Mouse (Mus musculus): ENCODE results near the gene Rsad1.

Rsad1 gene

DNA sequence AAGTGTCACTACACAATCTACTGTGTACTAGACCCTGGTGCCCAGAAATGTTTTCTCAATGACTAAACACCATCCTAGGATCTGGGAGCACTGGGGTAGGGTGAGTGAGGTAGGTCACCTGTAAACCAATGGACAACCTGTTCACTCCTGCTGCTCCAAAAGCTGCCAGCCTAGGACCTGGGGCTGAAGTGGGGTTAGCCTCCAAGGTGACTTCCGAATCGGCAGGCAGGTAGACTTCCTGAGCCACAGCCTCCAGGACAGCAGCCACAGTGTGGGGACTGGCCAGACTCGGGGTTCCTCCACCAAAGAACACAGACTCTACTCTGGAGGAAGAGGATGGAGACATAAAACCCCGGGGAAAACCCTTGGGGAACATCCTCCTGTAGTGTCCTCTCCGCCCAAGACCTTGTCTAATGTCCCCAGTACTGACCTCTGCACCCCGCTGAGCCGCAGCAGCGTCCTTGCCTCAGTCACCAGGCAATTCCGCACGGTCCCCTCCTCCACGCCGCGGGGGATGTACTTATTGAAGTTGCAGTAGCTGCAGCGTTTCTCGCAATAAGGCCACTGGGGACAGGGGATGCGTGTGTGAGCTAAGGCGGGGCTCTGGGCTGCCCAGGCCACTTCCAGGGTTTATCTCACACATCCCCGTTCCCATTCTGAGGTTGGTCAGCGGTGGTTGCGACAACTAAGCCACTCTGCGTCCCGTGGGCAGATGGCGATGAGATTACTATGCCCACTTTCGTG, 842 bp downstream of the Rsad1 start:
- no peak for DNase-seq (ENCODE audit: low read depth, low spot score)

DNA sequence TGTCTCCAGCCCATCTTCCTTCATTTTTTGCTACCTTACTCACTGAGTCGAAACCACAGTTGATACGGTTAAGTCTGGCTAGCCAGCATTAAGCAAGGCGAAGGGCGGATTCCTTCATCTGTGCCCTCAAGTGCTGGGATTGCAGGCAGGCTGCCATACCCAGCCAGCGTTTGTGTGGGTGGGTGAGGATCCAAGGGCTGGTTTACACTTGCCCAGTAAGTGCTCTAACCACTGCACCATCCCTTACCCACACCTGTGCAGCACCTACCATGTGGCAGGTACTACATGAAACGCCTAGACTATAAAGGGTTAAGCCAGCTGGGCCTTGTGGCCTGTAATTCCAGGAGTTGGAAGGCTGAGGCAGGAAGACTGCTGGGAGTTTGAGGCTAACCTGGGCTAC, 1.8 kb downstream of the Rsad1 start:
- no peak for DNase-seq (ENCODE audit: low read depth, low spot score)

GRCm38 (mm10) chr11:94546381-94546780, 2.7 kb downstream of the Rsad1 start:
- no peak for DNase-seq (ENCODE audit: low read depth, low spot score)

DNA sequence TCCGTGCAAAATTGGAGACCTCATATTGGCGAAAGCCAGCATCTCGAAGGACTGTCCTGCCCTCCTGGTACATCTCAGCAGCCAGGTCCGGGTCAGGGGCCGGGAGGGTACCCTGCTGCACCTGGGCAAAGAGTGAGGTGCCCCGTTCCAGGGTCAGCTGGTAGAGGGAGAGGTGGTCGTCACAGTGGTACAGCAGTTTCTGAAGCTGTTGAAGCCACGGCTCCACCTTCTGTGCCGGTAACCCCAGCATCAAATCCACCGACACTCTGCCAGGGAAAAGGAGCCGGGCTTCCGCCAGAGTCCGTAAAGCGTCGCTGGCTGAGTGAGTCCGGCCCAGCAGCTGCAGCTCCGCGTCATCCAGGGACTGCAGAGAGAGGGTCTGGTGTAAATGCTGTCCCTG, 4.6 kb downstream of the Rsad1 start:
- DNase-seq (ENCODE audit: low read depth, low spot score): no peak

GRCm38 (mm10) chr11:94543932-94544331, 5.1 kb downstream of the Rsad1 start:
- DNase-seq (ENCODE audit: low read depth, low spot score): no peak

- no peak for DNase-seq (ENCODE audit: low read depth, low spot score)
Observed at GRCm38 (mm10) chr11:94543344-94543743, 5.7 kb downstream of the Rsad1 start.

DNA sequence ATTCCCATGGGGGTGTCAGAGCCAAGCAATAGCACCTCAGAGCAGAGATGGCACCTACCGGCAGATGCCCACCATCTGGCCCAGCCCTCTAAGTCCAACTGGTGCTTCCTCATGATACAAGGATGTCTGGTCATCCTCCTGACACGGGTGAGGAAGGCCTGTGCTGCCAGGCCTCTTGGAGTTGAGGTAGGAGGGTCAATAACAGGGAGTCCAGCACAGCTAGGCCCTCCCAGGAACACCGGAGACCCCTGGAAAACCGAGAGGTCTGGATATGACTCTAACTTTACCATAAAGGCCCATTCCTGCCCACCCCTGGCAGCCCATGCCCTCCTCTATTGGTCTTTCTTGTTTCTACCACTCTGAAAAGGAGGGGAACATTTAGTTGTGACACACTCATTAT, 6.7 kb downstream of the Rsad1 start:
- DNase-seq (ENCODE audit: low read depth, low spot score): no peak

GRCm38 (mm10) chr11:94539761-94540160, 9.3 kb downstream of the Rsad1 start:
- no peak for DNase-seq (ENCODE audit: low read depth, low spot score)

DNA sequence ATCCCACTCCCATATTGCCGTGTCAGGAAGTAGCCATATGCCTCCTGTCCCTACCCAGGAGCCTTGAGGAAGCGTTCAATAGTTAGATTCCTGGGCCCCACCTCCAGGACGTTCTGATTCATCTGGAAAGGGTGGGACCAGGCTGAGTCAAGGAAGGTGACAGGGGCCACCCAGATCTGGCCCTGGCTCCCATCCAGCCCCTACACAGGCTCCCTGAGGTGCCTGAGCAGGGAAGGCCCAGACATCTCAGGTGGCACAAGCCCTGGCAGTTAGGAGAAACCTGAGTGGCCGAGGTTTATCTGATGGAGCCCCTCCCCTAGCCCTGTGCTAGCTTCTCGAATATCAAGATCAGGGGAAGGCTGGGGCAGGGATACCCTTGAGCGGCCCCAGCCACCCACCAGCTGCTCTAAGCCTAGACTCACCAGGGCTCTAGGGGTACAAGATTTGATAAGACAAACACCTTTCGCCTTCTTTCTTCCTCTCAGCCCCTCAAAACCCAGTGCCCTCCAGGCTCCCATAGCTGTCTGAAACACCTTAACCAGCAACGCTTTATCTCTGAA, 10.2 kb downstream of the Rsad1 start:
- no peak for DNase-seq (ENCODE audit: low read depth, low spot score)

GRCm38 (mm10) chr11:94533171-94533570, 15.9 kb downstream of the Rsad1 start:
- DNase-seq (ENCODE audit: low read depth, low spot score): no peak

DNA sequence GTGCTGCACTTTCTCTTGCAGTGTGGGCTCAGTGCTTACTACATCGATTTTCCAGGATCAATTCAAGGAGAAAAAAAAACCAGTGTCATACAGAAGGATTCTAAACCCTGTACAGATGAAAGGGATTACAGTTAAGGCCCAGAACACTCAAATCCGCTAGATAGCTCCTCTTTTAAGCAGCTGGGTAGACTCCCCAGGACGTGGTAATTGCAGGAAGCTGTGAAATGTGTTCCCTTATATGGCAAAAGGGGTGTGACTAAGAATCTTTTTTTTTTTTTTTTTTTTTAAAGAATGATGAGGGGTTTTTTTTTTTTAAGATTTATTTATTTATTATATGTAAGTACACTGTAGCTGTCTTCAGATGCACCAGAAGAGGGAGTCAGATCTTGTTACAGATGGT, 20.2 kb downstream of the Rsad1 start:
- DNase-seq (ENCODE audit: low read depth, low spot score): no peak

- DNase-seq (ENCODE audit: low read depth, low spot score): no peak
Observed at GRCm38 (mm10) chr11:94526171-94526879, 22.7 kb downstream of the Rsad1 start.

GRCm38 (mm10) chr11:94521219-94521843, 27.7 kb downstream of the Rsad1 start, which contains the start of gene Mycbpap:
TSS of gene Mycbpap (minus strand) at chr11:94521742.
- no peak for DNase-seq (ENCODE audit: low read depth, low spot score)

DNA sequence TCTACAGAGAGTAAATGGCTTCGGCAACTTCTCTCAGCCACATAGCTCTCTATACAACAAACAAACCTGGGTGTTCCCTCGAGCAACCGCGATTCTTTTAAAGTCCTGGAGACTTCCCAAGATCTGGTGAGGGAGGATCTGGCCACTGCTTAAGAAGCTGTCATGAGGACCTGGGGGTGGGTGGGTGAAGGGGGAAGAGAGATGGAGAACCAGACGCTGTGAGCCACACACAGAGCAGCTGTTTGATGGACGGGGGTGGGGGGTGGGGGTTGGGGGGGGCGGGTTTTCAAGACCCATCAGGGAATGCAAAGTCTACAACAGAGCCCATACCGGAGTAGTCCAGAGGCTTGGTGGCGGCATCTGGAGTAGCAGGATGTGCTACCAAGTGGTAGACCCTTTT, 35.6 kb downstream of the Rsad1 start:
- no peak for DNase-seq (ENCODE audit: low read depth, low spot score)

DNA sequence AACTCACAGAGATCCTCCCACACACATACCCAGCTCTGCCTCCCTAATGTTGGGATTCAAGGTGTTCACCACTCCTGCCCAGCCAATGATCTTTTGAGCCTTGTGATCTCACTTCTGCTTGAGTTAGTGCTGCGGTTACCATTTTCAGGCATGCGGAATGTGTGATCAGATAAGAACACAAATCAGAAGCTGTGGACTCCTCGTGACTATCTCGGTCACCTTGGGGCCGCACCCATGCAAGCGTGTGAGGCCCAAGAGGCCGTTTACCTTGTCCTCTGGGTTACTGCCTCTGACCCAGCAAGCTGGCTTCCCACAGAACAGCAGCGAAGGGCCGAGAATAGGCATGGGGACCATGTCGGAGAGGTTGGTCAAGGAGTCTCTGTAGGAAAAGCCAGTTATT, 40.1 kb downstream of the Rsad1 start:
- DNase-seq (ENCODE audit: low read depth, low spot score): no peak

GRCm38 (mm10) chr11:94501482-94501881, 47.6 kb downstream of the Rsad1 start:
- no peak for DNase-seq (ENCODE audit: low read depth, low spot score)

- DNase-seq (ENCODE audit: low read depth, low spot score): no peak
Observed at GRCm38 (mm10) chr11:94500362-94500761, 48.7 kb downstream of the Rsad1 start.

DNA sequence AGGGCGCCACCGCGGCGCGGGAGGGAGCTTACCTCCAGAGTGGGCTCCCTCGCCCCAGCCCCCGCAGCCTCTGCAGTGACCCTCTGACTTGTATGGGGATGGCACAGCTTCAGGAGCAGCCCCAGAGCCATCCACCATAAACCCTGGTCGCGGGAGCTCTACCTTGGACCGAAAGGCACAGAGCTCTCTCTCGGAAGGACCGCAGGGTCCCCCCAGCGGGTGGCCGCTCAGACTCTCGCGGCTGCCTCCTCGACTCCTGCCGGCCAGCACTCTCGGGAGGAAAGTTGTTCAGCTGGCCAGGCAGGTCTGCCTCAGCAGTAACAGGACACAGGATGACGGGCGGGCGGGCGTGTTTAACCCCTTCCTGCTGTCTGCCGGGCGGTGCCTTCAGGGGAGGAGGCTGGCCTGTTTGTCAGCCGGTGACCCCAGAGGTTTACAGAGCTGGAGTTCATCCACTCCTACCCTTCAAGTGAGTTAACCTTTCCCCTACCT, 49.3 kb downstream of the Rsad1 start, which contains the start of gene Epn3:
Gene Epn3, minus strand, starts transcription at position 314 of the 492 bp plus-strand sequence.
- DNase-seq (ENCODE audit: low read depth, low spot score): no peak

- DNase-seq (ENCODE audit: low read depth, low spot score): no peak
Observed at GRCm38 (mm10) chr11:94499035-94499434, 50.0 kb downstream of the Rsad1 start.

DNA sequence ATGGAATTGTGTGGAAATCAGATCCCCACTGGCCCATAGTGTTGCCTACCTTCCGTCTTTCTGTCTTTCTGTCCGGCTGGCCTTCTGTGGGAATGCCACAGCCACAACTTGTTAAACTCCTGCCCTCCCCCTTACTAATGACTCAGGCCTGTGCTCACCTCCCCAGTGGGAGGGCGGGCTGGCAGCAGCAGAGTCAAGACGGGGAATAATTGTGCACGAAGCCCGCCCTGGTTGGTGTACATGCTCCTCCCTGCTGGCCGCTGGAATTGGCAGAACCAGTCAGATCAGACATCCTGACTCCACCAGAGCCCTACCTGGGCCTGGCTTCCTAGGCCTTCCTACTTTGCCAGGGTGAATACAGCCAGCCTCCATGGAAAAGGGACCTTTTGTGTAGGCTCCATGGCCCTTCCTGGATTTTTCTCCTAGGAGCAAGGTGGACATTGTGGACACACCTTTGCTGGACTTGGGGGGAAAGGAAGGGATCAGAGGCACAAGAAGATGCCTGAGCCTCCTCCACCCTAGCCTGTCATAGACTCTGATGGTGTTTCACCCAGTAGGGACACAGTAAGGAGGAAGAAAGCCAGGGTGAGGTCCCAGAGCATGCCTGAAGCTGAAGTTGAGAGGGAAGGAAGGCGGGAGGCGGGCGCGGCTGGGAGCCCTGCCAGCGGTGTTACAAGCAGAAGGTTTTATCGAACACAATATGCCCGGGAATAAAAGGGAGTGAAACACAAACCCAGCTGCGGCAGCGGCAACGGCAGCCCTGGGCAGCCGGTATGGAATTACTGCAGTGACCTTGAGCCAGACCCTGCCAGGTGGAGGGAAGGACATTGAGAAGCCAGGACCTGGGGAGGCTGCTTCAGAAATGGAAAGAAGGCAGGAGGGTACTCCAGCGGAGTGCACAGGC, 50.7 kb downstream of the Rsad1 start:
- no peak for DNase-seq (ENCODE audit: low read depth, low spot score)

DNA sequence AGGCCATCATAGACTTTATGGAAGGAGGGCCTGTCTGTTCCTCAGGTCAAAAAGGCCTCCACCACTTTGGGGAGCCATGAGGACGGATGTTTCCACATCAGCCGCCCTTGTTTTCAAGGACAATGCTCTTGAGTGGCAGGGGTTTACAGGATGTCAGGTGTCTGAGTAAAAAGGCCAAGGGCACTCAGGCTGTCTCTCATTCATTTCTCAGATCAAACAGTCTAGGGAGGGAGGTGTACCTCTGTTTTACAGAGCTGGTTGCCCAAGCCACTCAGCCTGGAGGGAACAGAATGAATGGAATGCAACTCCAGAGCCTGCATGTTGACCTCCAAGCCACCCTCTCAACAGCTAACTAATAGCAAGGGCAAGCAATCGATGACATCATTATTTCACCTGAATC, 53.6 kb downstream of the Rsad1 start:
- no peak for DNase-seq (ENCODE audit: low read depth, low spot score)
